Mouse (Mus musculus): ENCODE data around the gene Agmat.

GRCm38 (mm10) chr4:141793282-141794151, 47.0 kb downstream of the Agmat start, which contains the start of gene Casp9:
- no peak for TF ChIP-seq EP300 (IDR thresholded peaks at IDR 0.05)
- peak; percentile 2; the same call in 1 of the 2 replicates for TF ChIP-seq CTCF (IDR thresholded peaks at IDR 0.05)
